Mouse (Mus musculus) limb, embryonic 13.5 days (tissue): ENCODE results near the gene Tbc1d2. TPM values are rescaled to one million over a fixed set of nuclear protein-coding genes. Genes with fewer than 3 reads are reported as not detected.

Experiments
- polyA plus RNA-seq: library from polyadenylated mRNA; unstranded; fragments of >200 nt; fragmentation: Nextera tagmentation; extraction: Ambion mirVana; gene quantifications from 2 replicates; pipeline ENCODE4 v1.2.1, GENCODE M21; 2015

Tbc1d2 gene
- polyA plus RNA-seq, 1 experiment from 2014 or later = 2.1 TPM

Other genes starting within 250 kb of the Tbc1d2 start
- gene Hemgn, start 236.7 kb downstream of the Tbc1d2 start, polyA plus RNA-seq = 0.52 and 3.3 TPM in 2 replicates
- gene Anp32b, start 199.3 kb downstream of the Tbc1d2 start, polyA plus RNA-seq = 284 and 307 TPM in 2 replicates
- 102 and 105 TPM in 2 replicates for gene Nans, start 161.0 kb downstream of the Tbc1d2 start, polyA plus RNA-seq
- gene Trim14, start 114.1 kb downstream of the Tbc1d2 start, polyA plus RNA-seq = 1.1 and 1.2 TPM in 2 replicates
- gene Coro2a, start 48.0 kb downstream of the Tbc1d2 start, polyA plus RNA-seq = 2.6 and 2.7 TPM in 2 replicates